Mouse (Mus musculus) ES-E14 (cell line): ENCODE measurements around the gene Nyap2.

Experiments
- CHD2 ChIP-seq: IDR thresholded peaks from 2 replicates; pipeline ENCODE4 v1.6.1; 2014; ENCODE audit warnings: mild to moderate bottlenecking, low read depth, low read length, inconsistent platforms
- MAFK ChIP-seq: IDR thresholded peaks from 2 replicates; pipeline ENCODE4 v1.6.1; 2014; ENCODE audit warnings: mild to moderate bottlenecking, low read depth, low read length, inconsistent platforms; ENCODE audit not compliant: insufficient read depth

DNA sequence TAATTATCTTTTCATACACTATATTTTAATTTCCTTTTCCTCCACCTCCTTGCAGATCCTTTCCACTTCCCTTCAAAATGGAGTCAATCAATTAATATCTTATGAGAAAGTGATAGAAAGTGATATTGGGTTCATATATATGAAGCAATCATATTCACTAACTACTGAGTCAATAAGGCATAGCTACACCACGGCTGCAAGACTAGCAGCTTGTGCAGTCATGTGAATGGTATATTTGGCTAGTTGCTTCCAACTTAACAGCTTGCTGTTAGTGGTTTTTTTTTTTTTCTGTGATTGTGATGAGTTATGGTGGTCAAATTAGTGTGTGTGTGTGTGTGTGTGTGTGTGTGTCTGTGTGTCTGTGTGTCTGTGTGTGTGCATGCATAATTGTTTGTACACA is 25.0 kb downstream of the Nyap2 start:
- no peak for TF ChIP-seq CHD2
- no peak for TF ChIP-seq MAFK
